Mouse (Mus musculus) CH12.LX (cell line): Measurements from ENCODE around the gene Tmem110. TPM values are rescaled to one million over a fixed set of nuclear protein-coding genes. Genes with fewer than 3 reads are reported as not detected.

Experiments used
- DNase-seq: peaks from one replicate; pipeline ENCODE4 v3.0.0-alpha.2; 2013; ENCODE audit errors: extremely low read depth
- H3K27ac ChIP-seq: 2 replicates; pipeline ENCODE4 v1.5.1; 2012; ENCODE audit warnings: low read depth, mild to moderate bottlenecking, control low read depth, moderate library complexity; ENCODE audit not compliant: insufficient read depth
- H3K27me3 ChIP-seq: replicated peaks from 2 replicates; pipeline ENCODE3; 2012; ENCODE audit warnings: inconsistent platforms
- H3K36me3 ChIP-seq, 2 experiments: replicated peaks in 1 of 2; 2 replicates each; pipeline versions ENCODE3 to v1.6.1; 2012; ENCODE audit warnings: inconsistent platforms in 1 of 2, low read length in 1 of 2, mild to moderate bottlenecking in 1 of 2, mixed read lengths in 1 of 2, moderate library complexity in 1 of 2; ENCODE audit not compliant: control insufficient read depth in 1 of 2, insufficient read depth in 1 of 2
- H3K4me1 ChIP-seq, 2 experiments: 2 replicates each; pipeline ENCODE4 v1.6.1; 2012; ENCODE audit warnings: inconsistent platforms in 1 of 2, moderate library complexity in 1 of 2; ENCODE audit not compliant: insufficient read depth in 2 of 2, control insufficient read depth in 1 of 2
- H3K4me2 ChIP-seq: 2 replicates; pipeline ENCODE4 v1.6.1; 2012; ENCODE audit warnings: low read depth, mild to moderate bottlenecking, control low read depth; ENCODE audit not compliant: poor library complexity, insufficient read depth, severe bottlenecking
- H3K4me3 ChIP-seq, 3 experiments: fragments of 150-350 bp in 1 of 3; sonication (generic) in 1 of 3; replicated peaks in 1 of 3; 2 replicates each; pipeline versions ENCODE3 to v1.5.1; 2011 to 2012; ENCODE audit warnings: low read depth in 2 of 3, low read length in 2 of 3, mild to moderate bottlenecking in 2 of 3, moderate library complexity in 2 of 3, control low read depth in 1 of 3, improper control_type of control experiment in 1 of 3, inconsistent platforms in 1 of 3, mixed read lengths in 1 of 3; ENCODE audit not compliant: poor library complexity in 1 of 3
- H3K79me2 ChIP-seq: replicated peaks from 2 replicates; pipeline ENCODE4 v1.6.1; 2012; ENCODE audit warnings: mild to moderate bottlenecking, moderate library complexity; ENCODE audit not compliant: control insufficient read depth, poor library complexity, insufficient read depth, severe bottlenecking; ENCODE audit errors: extremely low read depth
- H3K9ac ChIP-seq: 2 replicates; pipeline ENCODE4 v1.6.1; 2012; ENCODE audit warnings: low read depth, mild to moderate bottlenecking, control low read depth, moderate library complexity; ENCODE audit not compliant: insufficient read depth
- H3K9me3 ChIP-seq: replicated peaks from 2 replicates; pipeline ENCODE3; 2012; ENCODE audit warnings: low read length, inconsistent platforms, mixed read lengths
- BHLHE40 ChIP-seq: IDR thresholded peaks from 2 replicates; pipeline ENCODE4 v1.6.1; 2011; ENCODE audit warnings: mild to moderate bottlenecking, low read depth, low read length, improper control_type of control experiment
- CHD2 ChIP-seq: IDR thresholded peaks from 2 replicates; pipeline ENCODE4 v1.6.1; 2011; ENCODE audit warnings: low read length, improper control_type of control experiment
- CTCF ChIP-seq, 2 experiments: IDR thresholded peaks in 1 of 2; conservative IDR thresholded peaks in 1 of 2; 2 replicates each; pipeline ENCODE4 v1.5.1; 2011 to 2012; ENCODE audit warnings: low read depth in 2 of 2, low read length in 2 of 2, improper control_type of control experiment in 1 of 2, inconsistent platforms in 1 of 2, mild to moderate bottlenecking in 1 of 2, moderate library complexity in 1 of 2
- E2F4 ChIP-seq: IDR thresholded peaks from 2 replicates; pipeline ENCODE4 v1.6.1; 2011; ENCODE audit warnings: low read depth, low read length, improper control_type of control experiment; ENCODE audit not compliant: insufficient replicate concordance
- EP300 ChIP-seq: IDR thresholded peaks from 2 replicates; pipeline ENCODE4 v1.6.1; 2011; ENCODE audit warnings: low read length, improper control_type of control experiment
- HCFC1 ChIP-seq: IDR thresholded peaks from 2 replicates; pipeline ENCODE4 v1.6.1; 2012; ENCODE audit warnings: low read depth, mild to moderate bottlenecking, inconsistent platforms, low read length, improper control_type of control experiment
- JUN ChIP-seq: IDR thresholded peaks from 2 replicates; pipeline ENCODE4 v1.6.1; 2011; ENCODE audit warnings: low read depth, mild to moderate bottlenecking, low read length, improper control_type of control experiment, moderate library complexity; ENCODE audit not compliant: insufficient read depth
- JUND ChIP-seq: conservative IDR thresholded peaks from 2 replicates; pipeline ENCODE4 v1.6.1; 2011; ENCODE audit warnings: low read depth, low read length, improper control_type of control experiment
- MAZ ChIP-seq: IDR thresholded peaks from 2 replicates; pipeline ENCODE4 v1.6.1; 2012; ENCODE audit warnings: low read depth, mild to moderate bottlenecking, inconsistent platforms, low read length, improper control_type of control experiment, moderate library complexity
- MYC ChIP-seq: IDR thresholded peaks from 2 replicates; pipeline ENCODE4 v1.6.1; 2011; ENCODE audit warnings: low read depth, mild to moderate bottlenecking, improper control_type of control experiment, low read length
- NELFE ChIP-seq: IDR thresholded peaks from 2 replicates; pipeline ENCODE4 v1.6.1; 2011; ENCODE audit warnings: low read depth, low read length, improper control_type of control experiment
- POLR2A ChIP-seq: IDR thresholded peaks from 2 replicates; pipeline ENCODE4 v1.6.1; 2011; ENCODE audit warnings: low read depth, mild to moderate bottlenecking, improper control_type of control experiment, low read length
- POLR2AphosphoS2 ChIP-seq: IDR thresholded peaks from 2 replicates; pipeline ENCODE4 v1.6.1; 2011; ENCODE audit warnings: low read depth, low read length, improper control_type of control experiment
- RCOR1 ChIP-seq: conservative IDR thresholded peaks from 2 replicates; pipeline ENCODE4 v1.6.1; 2012; ENCODE audit warnings: low read depth, mild to moderate bottlenecking, inconsistent platforms, low read length, improper control_type of control experiment
- SIN3A ChIP-seq: IDR thresholded peaks from 2 replicates; pipeline ENCODE4 v1.6.1; 2012; ENCODE audit warnings: low read length, improper control_type of control experiment, inconsistent platforms
- TBP ChIP-seq: conservative IDR thresholded peaks from 2 replicates; pipeline ENCODE4 v1.6.1; 2011; ENCODE audit warnings: low read depth, low read length, improper control_type of control experiment
- ZKSCAN1 ChIP-seq: IDR thresholded peaks from 2 replicates; pipeline ENCODE4 v1.6.1; 2012; ENCODE audit warnings: low read depth, inconsistent platforms, low read length, improper control_type of control experiment, borderline replicate concordance
- ZMIZ1 ChIP-seq: IDR thresholded peaks from 2 replicates; pipeline ENCODE4 v1.6.1; 2012; ENCODE audit warnings: low read depth, mild to moderate bottlenecking, inconsistent platforms, low read length, improper control_type of control experiment
- dilution Hi-C: fragments of 300-500 bp; cut with MboI; formaldehyde crosslinking; loops from 2 replicates; pipeline ENCODE4 v1.14.3; 2020; ENCODE audit warnings: low sequenced_read_pairs; ENCODE audit not compliant: extremely low pct_unique_long_range_greater_than_20kb, extremely low pct_ligation_motif_present
- in situ Hi-C: fragments of 300-500 bp; cut with MboI; formaldehyde crosslinking; loops from 3 replicates; pipeline ENCODE4 v1.14.3; 2019; ENCODE audit warnings: low sequenced_read_pairs, low pct_ligation_motif_present, low pct_unique_long_range_greater_than_20kb, mixed read lengths
- polyA plus RNA-seq: library from polyadenylated mRNA; unstranded; fragments of >175 nt; gene quantifications from 2 replicates; pipeline ENCODE4 v1.2.1, GENCODE M21; 2012; ENCODE audit warnings: low read depth; ENCODE audit not compliant: insufficient read length
- total RNA-seq, 2 experiments: library from RNA; depleted of rRNA; stranded (reverse); fragments of 300-350 nt in 1 of 2; fragments of >200 nt in 1 of 2; gene quantifications; 2 replicates each; pipeline ENCODE4 v1.2.3; 2012 to 2014

The Tmem110 gene
- total and polyA plus RNA-seq, 3 experiments: 10.3 to 26.2 (median 19.4) TPM

DNA sequence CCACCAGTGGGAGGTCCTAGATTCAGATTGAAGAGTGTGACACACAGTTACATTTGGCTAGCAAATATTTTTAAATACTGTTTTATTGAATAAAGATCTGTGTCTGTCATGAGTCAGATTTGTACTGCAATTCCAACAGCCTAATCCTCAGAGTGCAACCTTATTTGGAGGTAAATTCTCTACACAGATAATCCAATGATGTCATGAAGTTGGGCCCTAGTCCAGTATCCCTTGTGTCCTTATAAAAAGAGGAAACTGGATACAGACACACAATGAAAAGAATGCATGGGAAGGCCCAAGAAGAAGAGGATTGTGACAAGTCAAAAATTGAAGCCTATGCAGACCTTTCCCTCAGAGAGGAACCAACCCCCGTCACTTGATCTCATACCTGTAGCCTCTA lies 91.1 kb downstream of the Tmem110 start:
- Histone ChIP-seq H3K4me3 (no peak overlapping the region), H3K79me2 (no peaks in the 10 kb centered on the region), H3K9ac (no peak overlapping the region), H3K4me1 (peaks cover 0 to 14% of the 10 kb centered on the region in 2 experiments; a peak in 2 of 4 replicates), H3K27me3 (peaks cover 19% of the 10 kb centered on the region), H3K9me3 (no peaks in the 10 kb centered on the region), H3K27ac (no peak overlapping the region), H3K36me3 (no peaks in the 10 kb centered on the region), H3K4me2 (no peak overlapping the region)
- in situ Hi-C loops (no loop called here), dilution Hi-C loops (no loop called here)
- TF ChIP-seq POLR2AphosphoS2 (no peak), BHLHE40 (no peak), ZMIZ1 (no peak), SIN3A (no peak), CHD2 (no peak), MAZ (no peak), RCOR1 (no peak), MYC (no peak), CTCF (conservative IDR thresholded peaks at IDR 0.05 in 1 of 2, IDR thresholded peaks at IDR 0.05 in 1 of 2; ENCODE audit: low read depth in 2 of 2, low read length in 2 of 2) (no peak), JUND (no peak), ZKSCAN1 (no peak), HCFC1 (no peak), EP300 (no peak), E2F4 (no peak), JUN (no peak)
- no peak for DNase-seq

DNA sequence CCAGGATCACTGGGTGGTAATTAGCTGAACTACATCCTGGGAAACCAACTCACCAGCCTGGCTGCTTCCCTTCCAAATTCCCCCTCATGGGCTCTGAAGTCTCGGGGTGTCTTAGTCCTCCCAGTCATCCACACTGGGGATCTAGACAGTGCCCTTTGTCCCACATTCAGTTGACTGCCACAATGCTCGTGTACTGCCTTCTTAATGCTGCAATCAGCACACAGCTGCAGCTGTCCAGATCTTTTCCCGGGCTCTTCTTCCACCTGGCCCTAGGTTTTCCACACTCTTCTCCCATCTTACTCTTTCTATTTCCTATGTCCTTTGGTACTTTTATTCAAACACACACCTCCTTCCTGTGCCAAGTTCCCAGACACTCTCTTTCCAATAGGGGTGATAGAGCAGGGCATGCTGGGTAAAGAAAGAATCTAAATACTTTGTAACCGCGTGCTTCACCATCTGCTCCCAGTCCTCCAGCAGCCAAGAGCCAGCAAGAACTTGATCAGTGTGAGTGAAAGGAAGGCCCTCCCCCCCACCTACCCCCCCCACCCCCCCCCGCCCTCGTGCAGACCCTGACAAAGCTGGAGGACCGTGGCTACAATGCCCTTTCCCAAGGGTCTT lies 96.8 kb downstream of the Tmem110 start:
- dilution Hi-C loops: no loop called here
- Histone ChIP-seq H3K27me3 (peaks cover 23% of the 10 kb centered on the region), H3K79me2 (no peaks in the 10 kb centered on the region), H3K4me3 (no peak overlapping the region), H3K9me3 (no peaks in the 10 kb centered on the region), H3K36me3 (no peaks in the 10 kb centered on the region), H3K9ac (no peak overlapping the region), H3K4me2 (no peak overlapping the region), H3K4me1 (peaks cover 2 to 11% of the 10 kb centered on the region in 2 experiments; a peak in 3 of 4 replicates), H3K27ac (no peak overlapping the region)
- no peak for DNase-seq
- in situ Hi-C loops: no loop called here
- TF ChIP-seq TBP (peak; percentile 86; the same call in 1 of the 2 replicates), NELFE (no peak), HCFC1 (no peak), MAZ (no peak), ZKSCAN1 (no peak), POLR2A (peak; percentile 53), SIN3A (no peak), ZMIZ1 (peak; percentile 83; the same call in 1 of the 2 replicates)
